Mouse (Mus musculus) colon, adult 2 months (tissue): ENCODE results near the gene Ang6. TPM values are rescaled to one million over a fixed set of nuclear protein-coding genes. Genes with fewer than 3 reads are reported as not detected.

Experiments
- polyA plus RNA-seq: library from polyadenylated mRNA; depleted of rRNA; stranded (reverse); fragments of >200 nt; gene quantifications from 2 replicates; pipeline ENCODE4 v1.2.3, GENCODE M21; 2012; rRNA removed

Gene Ang6
- not detected in 2 replicates for polyA plus RNA-seq

GRCm38 (mm10) chr14:44002169-44002568, at the start of gene Ang6:
Ang6 (minus strand) TSS chr14:44002269.

GRCm38 (mm10) chr14:43956769-43957168, 45.3 kb downstream of the Ang6 start, which contains the start of gene Ang5:
Ang5 (plus strand) TSS chr14:43957069.

Other genes with a start within 250 kb of the Ang6 start
- not detected in 2 replicates for gene Gm8180, start 217.5 kb downstream of the Ang6 start, polyA plus RNA-seq
- not detected in 2 replicates for gene Ear1, start 126.8 kb downstream of the Ang6 start, polyA plus RNA-seq
- not detected in 2 replicates for gene Ear10, start 78.7 kb downstream of the Ang6 start, polyA plus RNA-seq
- gene Gm8113, start 76.9 kb downstream of the Ang6 start, polyA plus RNA-seq = 0.16 and 0.20 TPM in 2 replicates
- not detected in 2 replicates for gene Ang5, start 45.2 kb downstream of the Ang6 start, polyA plus RNA-seq
- gene Ear2, start 100.4 kb upstream of the Ang6 start, polyA plus RNA-seq = 2.3 and 4.2 TPM in 2 replicates
- not detected in 2 replicates for gene Gm3327, start 121.6 kb upstream of the Ang6 start, polyA plus RNA-seq
- not detected in 2 replicates for gene Gm8212, start 195.4 kb upstream of the Ang6 start, polyA plus RNA-seq
- not detected in 2 replicates for gene 4930503E14Rik, start 211.0 kb upstream of the Ang6 start, polyA plus RNA-seq